Mouse (Mus musculus): ENCODE results near the gene Gm20388. TPM values are rescaled to one million over a fixed set of nuclear protein-coding genes. Genes with fewer than 3 reads are reported as not detected.

Gene Gm20388
- polyA plus RNA-seq, 1 experiment, result 0.36 TPM

GRCm38 (mm10) chr8:122160165-122160564 is 2249.5 kb downstream of the Gm20388 start:
- H3K4me3 ChIP-seq (replicated peaks), result no peak overlapping the region
- H3K9me3 ChIP-seq (ENCODE audit: control insufficient read depth, low read length), result no peaks in the 10 kb centered on the region
- TF ChIP-seq GATA1 (IDR thresholded peaks at IDR 0.05; ENCODE audit: low read length), result no peak
- H3K27me3 ChIP-seq (ENCODE audit: control insufficient read depth), result no peaks in the 10 kb centered on the region
- no peaks in the 10 kb centered on the region for H3K36me3 ChIP-seq (ENCODE audit: control insufficient read depth)
- no peaks in the 10 kb centered on the region for H3K4me1 ChIP-seq (ENCODE audit: control insufficient read depth)

- H3K9me3 ChIP-seq (ENCODE audit: control insufficient read depth, low read length), result no peaks in the 10 kb centered on the region
- H3K4me1 ChIP-seq (ENCODE audit: control insufficient read depth), result no peaks in the 10 kb centered on the region
- TF ChIP-seq GATA1 (IDR thresholded peaks at IDR 0.05; ENCODE audit: low read length) (no peak), TAL1 (IDR thresholded peaks at IDR 0.05; ENCODE audit: low read length) (no peak)
- H3K36me3 ChIP-seq (ENCODE audit: control insufficient read depth), result no peaks in the 10 kb centered on the region
- H3K4me3 ChIP-seq (replicated peaks), result no peak overlapping the region
- H3K27me3 ChIP-seq (ENCODE audit: control insufficient read depth), result no peaks in the 10 kb centered on the region
Observed at GRCm38 (mm10) chr8:122162992-122163391, 2252.4 kb downstream of the Gm20388 start.

GRCm38 (mm10) chr8:122167204-122167860 is 2256.7 kb downstream of the Gm20388 start:
- Histone ChIP-seq H3K27me3 (ENCODE audit: control insufficient read depth) (no peaks in the 10 kb centered on the region), H3K36me3 (ENCODE audit: control insufficient read depth) (no peaks in the 10 kb centered on the region), H3K9me3 (ENCODE audit: control insufficient read depth, low read length) (no peaks in the 10 kb centered on the region), H3K4me3 (replicated peaks) (no peak overlapping the region), H3K4me1 (ENCODE audit: control insufficient read depth) (no peaks in the 10 kb centered on the region)
- TF ChIP-seq GATA1 (IDR thresholded peaks at IDR 0.05; ENCODE audit: low read length), result no peak
- TF ChIP-seq TAL1 (IDR thresholded peaks at IDR 0.05; ENCODE audit: low read length), result no peak

- no peaks in the 10 kb centered on the region for H3K9me3 ChIP-seq (ENCODE audit: control insufficient read depth, low read length)
- H3K36me3 ChIP-seq (ENCODE audit: control insufficient read depth), result no peaks in the 10 kb centered on the region
- no peaks in the 10 kb centered on the region for H3K4me1 ChIP-seq (ENCODE audit: control insufficient read depth)
- H3K27me3 ChIP-seq (ENCODE audit: control insufficient read depth), result no peaks in the 10 kb centered on the region
- no peak overlapping the region for H3K4me3 ChIP-seq (replicated peaks)
- no peak for TF ChIP-seq TAL1 (IDR thresholded peaks at IDR 0.05; ENCODE audit: low read length)
- TF ChIP-seq GATA1 (IDR thresholded peaks at IDR 0.05; ENCODE audit: low read length), result no peak
Observed at GRCm38 (mm10) chr8:122169446-122169845, 2258.8 kb downstream of the Gm20388 start.

- Histone ChIP-seq H3K27me3 (ENCODE audit: control insufficient read depth) (no peaks in the 10 kb centered on the region), H3K36me3 (ENCODE audit: control insufficient read depth) (no peaks in the 10 kb centered on the region)
- TF ChIP-seq GATA1 (IDR thresholded peaks at IDR 0.05; ENCODE audit: low read length) (no peak), TAL1 (IDR thresholded peaks at IDR 0.05; ENCODE audit: low read length) (no peak)
Observed at GRCm38 (mm10) chr8:122171823-122172222, 2261.2 kb downstream of the Gm20388 start.

GRCm38 (mm10) chr8:122174133-122174930 is 2263.7 kb downstream of the Gm20388 start:
- no peaks in the 10 kb centered on the region for H3K9me3 ChIP-seq (ENCODE audit: control insufficient read depth, low read length)
- no peaks in the 10 kb centered on the region for H3K36me3 ChIP-seq (ENCODE audit: control insufficient read depth)
- H3K27me3 ChIP-seq (ENCODE audit: control insufficient read depth), result no peaks in the 10 kb centered on the region
- H3K4me1 ChIP-seq (ENCODE audit: control insufficient read depth), result no peaks in the 10 kb centered on the region
- TF ChIP-seq TAL1 (IDR thresholded peaks at IDR 0.05; ENCODE audit: low read length) (no peak), GATA1 (IDR thresholded peaks at IDR 0.05; ENCODE audit: low read length) (no peak)
- no peak overlapping the region for H3K4me3 ChIP-seq (replicated peaks)

More at GRCm38 (mm10) chr8:122171823-122172222, 2261.2 kb downstream of the Gm20388 start:
- Histone ChIP-seq H3K4me1 (ENCODE audit: control insufficient read depth) (no peaks in the 10 kb centered on the region), H3K4me3 (replicated peaks) (no peak overlapping the region), H3K9me3 (ENCODE audit: control insufficient read depth, low read length) (no peaks in the 10 kb centered on the region)

GRCm38 (mm10) chr8:122178392-122178890 is 2267.8 kb downstream of the Gm20388 start:
- H3K27me3 ChIP-seq (ENCODE audit: control insufficient read depth), result no peaks in the 10 kb centered on the region; the same call in 1 of the 2 replicates
- H3K4me3 ChIP-seq (replicated peaks), result no peak overlapping the region
- H3K9me3 ChIP-seq (ENCODE audit: control insufficient read depth, low read length), result no peaks in the 10 kb centered on the region
- H3K36me3 ChIP-seq (ENCODE audit: control insufficient read depth), result no peaks in the 10 kb centered on the region
- no peaks in the 10 kb centered on the region for H3K4me1 ChIP-seq (ENCODE audit: control insufficient read depth)
- no peak for TF ChIP-seq TAL1 (IDR thresholded peaks at IDR 0.05; ENCODE audit: low read length)
- TF ChIP-seq GATA1 (IDR thresholded peaks at IDR 0.05; ENCODE audit: low read length), result no peak

GRCm38 (mm10) chr8:122179354-122179753 is 2268.7 kb downstream of the Gm20388 start:
- Histone ChIP-seq H3K4me1 (ENCODE audit: control insufficient read depth) (no peaks in the 10 kb centered on the region), H3K27me3 (ENCODE audit: control insufficient read depth) (no peaks in the 10 kb centered on the region; the same call in 1 of the 2 replicates), H3K36me3 (ENCODE audit: control insufficient read depth) (no peaks in the 10 kb centered on the region), H3K9me3 (ENCODE audit: control insufficient read depth, low read length) (no peaks in the 10 kb centered on the region), H3K4me3 (replicated peaks) (no peak overlapping the region)
- TF ChIP-seq TAL1 (IDR thresholded peaks at IDR 0.05; ENCODE audit: low read length) (no peak), GATA1 (IDR thresholded peaks at IDR 0.05; ENCODE audit: low read length) (no peak)

GRCm38 (mm10) chr8:122180116-122180515 is 2269.5 kb downstream of the Gm20388 start:
- Histone ChIP-seq H3K36me3 (ENCODE audit: control insufficient read depth) (no peaks in the 10 kb centered on the region), H3K27me3 (ENCODE audit: control insufficient read depth) (no peaks in the 10 kb centered on the region; the same call in 1 of the 2 replicates), H3K9me3 (ENCODE audit: control insufficient read depth, low read length) (no peaks in the 10 kb centered on the region), H3K4me1 (ENCODE audit: control insufficient read depth) (no peaks in the 10 kb centered on the region), H3K4me3 (replicated peaks) (no peak overlapping the region)
- TF ChIP-seq TAL1 (IDR thresholded peaks at IDR 0.05; ENCODE audit: low read length), result no peak
- no peak for TF ChIP-seq GATA1 (IDR thresholded peaks at IDR 0.05; ENCODE audit: low read length)

All from erythroblast, embryonic 14.5 days (primary cell).